Mouse (Mus musculus) cerebellum, postnatal 25 days (tissue): ENCODE measurements around the gene Ppm1h.

Source experiments
- DNase-seq, 2 experiments: peaks; one replicate each; pipeline ENCODE4 v3.0.0; 2021; ENCODE audit warnings: mixed read lengths in 2 of 2

Gene Ppm1h

DNA sequence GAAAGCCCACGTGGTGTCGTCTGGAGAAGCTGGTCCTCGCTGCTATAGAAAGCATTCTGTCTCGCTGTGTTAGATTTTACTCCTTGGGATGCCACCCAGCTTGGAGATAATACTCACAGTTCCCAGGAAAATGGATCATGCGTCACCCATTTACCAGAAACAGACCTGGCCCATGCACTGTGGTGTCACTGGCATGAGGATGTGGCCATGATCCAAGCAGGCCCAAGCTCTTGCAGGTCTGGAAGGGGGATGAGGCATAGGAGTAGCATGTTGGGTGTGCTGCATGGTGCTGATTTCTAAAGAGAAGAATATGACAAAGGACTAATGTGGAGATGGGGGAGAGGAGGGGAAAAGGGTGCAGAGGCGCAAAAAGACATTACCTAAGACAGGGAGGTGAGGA, 141.2 kb downstream of the Ppm1h start:
- peak in 1 of 2 experiments; percentile 56 for DNase-seq

- peak; percentile 66 to 72 for DNase-seq
Observed at GRCm38 (mm10) chr10:122821549-122821948, 143.0 kb downstream of the Ppm1h start.

DNA sequence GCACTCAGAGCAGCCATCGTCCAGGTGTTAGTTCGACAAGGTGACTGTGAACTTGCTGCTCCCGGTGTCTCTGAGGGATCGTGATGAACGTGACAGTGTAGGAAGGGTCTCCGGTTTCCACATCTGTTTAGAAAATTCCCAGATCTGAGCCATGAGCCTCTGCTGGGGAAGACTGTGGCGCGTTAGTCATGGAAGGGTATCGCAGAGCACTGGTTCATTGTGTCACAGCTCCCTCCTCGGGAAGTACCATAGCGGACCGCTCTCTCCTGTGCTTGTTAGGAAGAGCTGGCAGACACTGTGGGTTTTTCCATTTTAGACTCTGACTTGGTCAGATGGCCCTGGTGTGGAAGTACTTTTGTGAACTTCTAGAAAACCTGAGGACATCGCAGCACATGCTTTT, 145.1 kb downstream of the Ppm1h start:
- no peak for DNase-seq

- DNase-seq, result no peak
Observed at GRCm38 (mm10) chr10:122826696-122827331, 148.3 kb downstream of the Ppm1h start.

DNA sequence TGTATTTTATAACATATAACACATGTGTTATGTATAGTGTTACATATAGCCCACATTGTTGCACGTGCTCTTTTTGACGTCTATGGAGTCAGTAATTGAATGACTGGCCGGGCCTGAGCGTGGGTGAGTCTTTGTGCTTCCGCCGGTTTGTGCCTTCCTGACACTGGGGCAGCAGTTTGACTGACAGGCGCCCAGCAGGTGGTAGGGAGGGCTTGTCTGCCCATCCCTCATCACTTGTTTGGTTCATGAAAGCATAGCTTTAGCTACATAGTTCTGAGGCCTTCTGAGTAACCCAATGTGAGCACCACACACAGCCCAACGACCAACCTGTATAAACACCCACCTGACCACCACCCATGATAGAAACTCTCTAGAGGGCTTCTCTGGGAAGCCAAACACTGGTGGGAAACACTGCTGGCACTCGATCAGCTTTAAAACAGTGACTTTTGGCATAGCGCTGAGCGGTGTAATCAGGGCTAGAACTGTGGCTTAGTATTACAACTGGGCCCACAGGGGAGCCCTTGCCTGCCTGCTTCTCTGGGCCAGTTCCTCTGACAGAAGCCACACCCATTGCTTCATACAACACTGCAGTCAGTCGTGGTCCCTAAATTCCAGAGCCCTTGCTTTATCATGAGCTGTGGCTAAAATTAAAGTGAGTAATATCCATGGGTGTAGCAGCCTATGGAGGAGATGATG, 149.3 kb downstream of the Ppm1h start:
- no peak for DNase-seq

- peak; percentile 42 to 50 for DNase-seq
Observed at GRCm38 (mm10) chr10:122829801-122830217, 151.2 kb downstream of the Ppm1h start.

- DNase-seq, result no peak
Observed at GRCm38 (mm10) chr10:122830638-122831037, 152.1 kb downstream of the Ppm1h start.

GRCm38 (mm10) chr10:122842014-122842413, 163.5 kb downstream of the Ppm1h start:
- DNase-seq, result peak; percentile 95 to 96

DNA sequence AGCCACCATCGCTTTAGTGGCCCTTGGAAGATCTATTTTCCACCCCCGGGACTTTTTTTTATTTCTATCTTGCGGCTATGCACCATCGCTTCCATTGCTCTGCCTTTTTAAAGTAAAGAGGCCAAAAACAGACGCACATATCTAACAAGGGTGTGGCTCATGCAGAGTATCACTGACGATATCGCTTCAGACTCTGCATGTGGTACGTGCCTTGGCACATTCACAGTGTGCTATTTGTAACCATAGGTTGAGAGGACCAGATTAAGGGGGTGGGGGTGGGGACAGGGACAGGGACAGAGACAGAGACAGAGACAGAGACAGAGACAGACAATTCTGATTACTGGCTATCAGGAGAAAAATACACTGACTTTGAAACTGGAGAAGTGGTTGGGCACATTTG, 164.4 kb downstream of the Ppm1h start:
- DNase-seq, result peak in 1 of 2 experiments; percentile 32

- DNase-seq, result peak; percentile 80 to 81
Observed at GRCm38 (mm10) chr10:122845471-122845870, 166.9 kb downstream of the Ppm1h start.

DNA sequence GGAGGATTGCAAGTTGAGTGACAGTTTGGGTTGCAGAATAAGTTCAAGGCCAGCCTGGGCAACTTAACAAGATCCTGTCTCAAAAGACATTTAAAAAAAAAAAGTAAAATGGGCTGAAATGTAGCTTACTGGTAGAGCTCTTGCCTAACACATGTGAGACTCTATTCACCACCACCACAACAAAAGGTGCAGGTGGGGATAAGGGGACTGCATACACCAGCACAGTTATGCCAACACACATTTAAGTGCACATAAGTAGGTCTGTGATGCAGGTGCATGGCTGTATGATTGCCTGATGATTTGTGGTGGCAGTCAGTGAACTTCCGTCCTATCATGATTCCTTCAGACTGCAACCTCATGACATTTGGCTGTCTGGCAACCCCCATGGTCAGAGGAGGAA, 167.9 kb downstream of the Ppm1h start:
- DNase-seq, result no peak

DNA sequence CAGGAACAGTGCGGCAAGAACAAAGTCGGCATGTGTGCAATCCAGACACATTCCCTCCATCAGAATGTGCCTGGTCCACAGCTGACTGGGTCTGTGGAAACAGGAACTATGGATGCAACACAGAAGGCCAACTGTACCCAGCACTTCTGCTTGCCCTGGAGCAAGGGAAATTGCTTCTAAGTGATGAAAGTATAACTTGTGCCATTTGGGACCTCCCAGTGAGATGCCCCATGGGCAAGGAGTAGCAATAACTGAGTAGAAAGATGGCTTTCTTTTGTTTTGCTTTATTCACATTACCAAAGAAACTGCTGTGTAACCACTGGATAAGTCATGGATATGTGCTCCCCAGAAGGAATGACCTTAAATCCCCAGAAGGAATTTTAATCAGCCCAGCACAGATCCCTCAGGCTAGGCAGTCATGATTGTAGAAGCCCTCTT, 169.5 kb downstream of the Ppm1h start:
- no peak for DNase-seq

GRCm38 (mm10) chr10:122851267-122852160, 173.0 kb downstream of the Ppm1h start:
- DNase-seq, result no peak

- DNase-seq, result no peak
Observed at GRCm38 (mm10) chr10:122854571-122854970, 176.0 kb downstream of the Ppm1h start.

- DNase-seq, result no peak
Observed at GRCm38 (mm10) chr10:122855149-122855548, 176.6 kb downstream of the Ppm1h start.

DNA sequence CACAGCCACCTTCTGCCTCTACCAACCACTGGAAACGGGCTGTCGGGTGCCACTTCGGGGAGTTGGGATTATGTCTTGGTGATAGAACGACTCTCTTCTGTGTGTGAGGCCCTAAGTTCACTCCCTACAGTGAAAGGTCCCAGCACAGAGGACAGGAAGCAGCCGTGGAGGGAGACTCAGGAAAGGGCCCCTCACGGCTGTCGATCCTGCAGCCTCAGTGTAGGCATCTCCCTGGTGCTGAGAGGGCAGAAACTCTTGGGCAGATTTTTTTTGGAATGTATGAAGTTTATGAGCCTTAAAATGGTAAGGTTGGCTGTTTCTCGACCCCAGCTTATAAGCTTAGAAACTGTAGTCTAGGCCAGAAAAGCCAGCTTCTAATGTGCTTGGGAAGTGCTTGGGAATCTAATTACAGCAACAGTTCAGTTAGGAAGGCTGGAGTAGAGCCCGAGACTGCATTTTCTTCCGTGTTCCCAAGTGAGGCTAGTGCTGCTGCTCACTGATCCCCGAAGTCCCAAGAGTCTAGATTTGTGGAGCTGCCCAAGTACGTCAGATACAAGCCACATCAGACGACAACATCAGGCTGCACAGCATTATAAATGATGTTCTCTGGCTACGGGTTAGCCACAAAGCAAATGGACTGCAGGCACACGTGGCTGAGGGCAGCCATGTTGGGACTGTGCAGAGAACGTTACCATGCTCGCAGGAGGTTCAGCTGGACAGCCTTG, 177.6 kb downstream of the Ppm1h start:
- no peak for DNase-seq

DNA sequence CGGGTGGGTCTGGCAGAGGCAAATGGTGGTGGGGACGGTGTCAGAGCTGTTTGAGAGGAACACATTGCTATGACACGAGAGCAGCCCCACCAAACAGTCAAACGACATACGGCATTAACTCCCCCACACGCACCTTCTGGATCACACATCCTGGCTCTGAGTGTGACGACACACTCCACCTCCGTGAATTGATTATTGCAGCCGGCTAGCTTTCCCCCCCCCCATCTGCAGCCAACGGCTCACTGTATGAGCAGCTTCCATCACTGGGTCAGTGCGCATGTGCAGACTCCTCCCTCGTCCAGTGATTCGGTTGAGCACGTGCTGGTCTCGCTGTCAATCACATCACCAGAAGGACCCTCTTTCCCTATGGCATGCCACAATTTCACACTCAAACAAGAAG, 178.6 kb downstream of the Ppm1h start:
- DNase-seq, result no peak

GRCm38 (mm10) chr10:122858904-122859641, 180.5 kb downstream of the Ppm1h start:
- DNase-seq, result no peak

DNA sequence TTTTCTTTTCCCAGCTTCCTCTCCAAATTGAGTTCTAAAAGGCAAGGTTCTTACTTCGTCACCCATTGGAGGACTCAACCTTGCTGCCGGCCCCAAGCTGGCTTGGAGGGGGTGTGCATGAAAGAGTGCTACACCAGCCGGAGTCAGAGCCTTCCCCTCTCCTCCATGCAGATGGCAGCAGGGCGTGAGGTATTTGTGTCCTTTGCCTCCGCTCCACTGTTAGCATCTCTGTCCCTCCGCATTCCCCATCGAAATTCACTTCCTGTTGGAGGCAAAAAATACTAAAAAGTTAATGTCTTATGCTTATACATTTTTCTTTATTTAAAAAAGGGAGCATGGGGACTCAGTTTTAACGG, 181.1 kb downstream of the Ppm1h start:
- DNase-seq, result no peak

- no peak for DNase-seq
Observed at GRCm38 (mm10) chr10:122860076-122860475, 181.5 kb downstream of the Ppm1h start.

DNA sequence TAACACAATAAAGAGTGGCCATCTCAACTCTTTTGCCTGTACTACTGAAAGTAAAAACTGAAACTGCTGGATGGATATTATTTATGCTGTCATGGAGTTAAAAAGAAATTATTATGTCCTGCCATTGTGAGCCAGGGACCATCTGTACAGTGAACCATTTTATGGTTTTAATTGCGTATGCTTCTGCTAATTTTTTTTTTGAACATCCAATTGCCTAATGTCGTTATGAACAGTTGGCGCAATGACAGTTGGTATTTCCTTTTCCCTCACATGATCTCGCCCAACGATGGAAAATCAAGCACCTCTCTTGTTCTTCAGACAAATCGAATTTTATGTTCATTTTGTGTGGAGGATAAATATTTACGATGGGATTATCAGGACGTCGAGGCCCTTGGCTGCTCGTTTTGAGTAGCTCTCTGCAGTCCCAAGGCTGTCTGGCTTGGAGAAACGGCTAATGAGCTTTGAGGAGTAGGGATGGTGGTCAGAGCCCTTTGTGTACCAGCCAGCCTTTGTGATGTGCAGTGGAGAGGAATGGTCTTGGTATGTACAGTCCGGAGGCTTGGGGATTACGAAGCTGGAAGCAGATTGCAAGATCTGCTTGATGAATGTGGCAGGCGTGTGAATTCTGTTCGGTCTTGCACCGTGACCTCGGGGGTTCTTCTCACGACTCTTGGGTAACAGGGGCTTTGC, 183.3 kb downstream of the Ppm1h start:
- DNase-seq, result no peak
